Mouse (Mus musculus) liver, adult 2 months (tissue): ENCODE results near the gene Olfr432.
"Not testable (repeated sequence)": the region's sequence is repeated elsewhere in the genome, so short reads cannot be mapped to it uniquely, and the experiment has no call there.

Experiments used
- CTCF ChIP-seq: fragments of 200-500 bp; IDR thresholded peaks from 2 replicates; pipeline ENCODE4 v1.5.1; 2011; ENCODE audit warnings: low read depth, low read length, control low read depth
- POLR2A ChIP-seq: fragments of 200-500 bp; IDR thresholded peaks from 2 replicates; pipeline ENCODE4 v1.6.1; 2011; ENCODE audit warnings: low read length, control low read depth; ENCODE audit not compliant: insufficient read depth; ENCODE audit errors: extremely low read depth

- TF ChIP-seq CTCF, POLR2A: not testable (repeated sequence)
Measured at GRCm38 (mm10) chr1:174007050-174007449, 42.0 kb upstream of the Olfr432 start.
